Mouse (Mus musculus) neutrophil, adult 5-6 weeks (primary cell): Measurements from ENCODE around the gene Tnfrsf12a. TPM values are rescaled to one million over a fixed set of nuclear protein-coding genes. Genes with fewer than 3 reads are reported as not detected.

Source experiments
- ATAC-seq: fragments of 151-379, 151-347 bp; 2 replicates; pipeline ENCODE4 v1.8.0; 2017; ENCODE audit warnings: mild to moderate bottlenecking, moderate TSS enrichment; ENCODE audit not compliant: insufficient number of reproducible peaks, poor library complexity, low FRiP score, severe bottlenecking; ENCODE audit errors: extremely low read depth
- total RNA-seq: library from RNA; stranded (forward); fragments of 200-1000 nt; gene quantifications from 2 replicates; pipeline ENCODE4 v1.2.3, GENCODE M21; 2017

The Tnfrsf12a gene
- 10.5 and 13.4 TPM in 2 replicates for total RNA-seq

- ATAC-seq: peak; percentile 37; the same call in 1 of the 2 replicates
Measured at GRCm38 (mm10) chr17:23677236-23677679, at the start of gene Tnfrsf12a. TSS of gene Tnfrsf12a (minus strand) at chr17:23677468.

- no peak for ATAC-seq
Measured at GRCm38 (mm10) chr17:23726758-23727142, 49.5 kb upstream of the Tnfrsf12a start.

- ATAC-seq: peak; percentile 85
Measured at GRCm38 (mm10) chr17:23725999-23726757, 48.9 kb upstream of the Tnfrsf12a start, which contains the start of gene Pkmyt1. TSS of gene Pkmyt1 (plus strand) at chr17:23726336.

- ATAC-seq: no peak
Measured at GRCm38 (mm10) chr17:23725477-23725876, 48.2 kb upstream of the Tnfrsf12a start.

DNA sequence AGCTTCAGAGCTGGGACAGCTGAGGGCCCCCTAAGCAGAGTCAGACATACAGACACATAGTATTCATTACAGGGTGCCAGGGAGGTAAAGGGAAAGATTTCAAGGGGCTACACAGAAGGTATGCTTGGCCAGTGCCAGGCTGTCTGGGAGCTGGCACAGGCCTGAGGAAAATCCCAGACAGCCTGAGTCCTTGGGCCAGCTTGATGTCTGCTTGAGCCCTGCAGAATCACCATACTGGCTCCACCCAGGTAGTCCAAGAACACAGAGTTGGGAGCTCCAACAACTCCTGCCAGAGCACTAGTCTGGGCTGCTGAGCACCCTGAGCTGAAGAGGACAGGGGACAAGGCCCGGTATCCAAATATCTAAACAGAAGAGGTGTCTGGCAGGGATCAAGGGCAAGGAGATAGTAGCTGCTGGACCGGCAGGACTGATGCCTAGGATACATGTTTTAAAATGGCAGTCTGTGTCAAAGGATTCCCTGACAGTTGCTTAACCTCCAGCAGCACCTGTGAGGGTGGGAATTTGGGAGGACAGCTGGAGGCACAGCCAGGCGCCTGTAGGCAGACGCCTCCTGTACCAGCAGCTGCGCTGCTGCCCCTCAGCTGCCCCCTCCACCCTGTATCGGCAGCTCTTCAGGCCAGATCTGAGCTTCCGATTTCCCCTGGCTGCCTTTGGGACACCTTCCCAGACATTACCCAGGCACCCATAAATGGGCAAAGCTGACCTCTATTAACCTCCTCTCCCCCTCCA, 45.3 kb upstream of the Tnfrsf12a start, which contains the start of gene 1520401A03Rik:
Gene 1520401A03Rik, minus strand, starts transcription at position 408 of the 750 bp plus-strand sequence.
- ATAC-seq: no peak

GRCm38 (mm10) chr17:23721886-23722285, 44.6 kb upstream of the Tnfrsf12a start:
- no peak for ATAC-seq

DNA sequence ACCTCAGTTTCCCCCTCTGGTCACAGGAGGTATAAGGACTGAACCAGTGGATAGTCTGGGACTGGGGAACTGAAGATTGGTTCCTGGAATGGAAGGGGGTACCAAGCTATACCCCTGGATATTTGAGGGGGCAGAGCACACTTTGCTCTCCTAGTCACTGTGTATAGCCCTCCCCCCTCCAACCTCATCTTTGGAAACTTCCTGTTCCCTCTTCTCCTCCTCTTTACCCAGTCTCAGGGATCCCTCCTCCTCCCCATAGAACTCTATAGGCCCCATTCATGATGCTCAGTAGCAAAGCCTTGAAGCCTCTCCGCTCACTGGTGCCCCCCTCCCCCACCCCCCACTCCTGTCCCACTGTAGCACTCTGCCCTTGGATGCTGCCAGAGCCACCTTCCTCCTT, 42.2 kb upstream of the Tnfrsf12a start:
- ATAC-seq: no peak

- no peak for ATAC-seq
Measured at GRCm38 (mm10) chr17:23717003-23717402, 39.7 kb upstream of the Tnfrsf12a start.

- peak; percentile 75 for ATAC-seq
Measured at GRCm38 (mm10) chr17:23706212-23706611, 28.9 kb upstream of the Tnfrsf12a start.

DNA sequence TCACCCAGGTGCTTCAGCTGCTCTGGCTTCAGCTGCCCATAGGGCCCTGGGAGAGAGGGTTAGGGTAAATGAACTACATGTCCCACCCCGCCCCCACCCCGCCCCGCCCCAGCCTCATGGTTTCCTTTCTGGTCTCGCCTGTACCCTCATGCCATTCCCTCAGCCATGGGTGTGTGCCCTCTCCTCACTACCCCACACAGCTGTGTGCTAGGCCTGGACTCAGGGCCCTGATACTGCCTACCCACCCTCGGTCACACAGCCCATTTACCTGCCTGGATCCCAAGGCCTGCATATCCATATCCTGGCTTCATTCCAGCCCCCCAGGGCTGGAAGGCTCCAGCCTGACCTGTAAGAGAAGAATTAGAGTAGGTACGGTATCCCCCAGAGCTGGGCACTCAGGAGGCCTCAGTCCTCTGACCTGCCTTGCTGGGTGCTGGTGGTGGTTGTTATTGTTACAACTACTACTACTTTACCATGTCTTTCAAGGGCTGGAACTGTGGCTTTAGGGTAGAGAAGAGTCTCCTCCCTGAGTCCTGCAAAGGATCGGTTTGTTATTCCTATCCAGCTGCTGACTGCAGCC, 28.3 kb upstream of the Tnfrsf12a start:
- no peak for ATAC-seq

GRCm38 (mm10) chr17:23704741-23705140, 27.5 kb upstream of the Tnfrsf12a start:
- no peak for ATAC-seq

- no peak for ATAC-seq
Measured at GRCm38 (mm10) chr17:23703301-23703700, 26.0 kb upstream of the Tnfrsf12a start.

GRCm38 (mm10) chr17:23700079-23700478, 22.8 kb upstream of the Tnfrsf12a start:
- peak; percentile 87 for ATAC-seq

GRCm38 (mm10) chr17:23699131-23700077, 22.1 kb upstream of the Tnfrsf12a start:
- no peak for ATAC-seq

DNA sequence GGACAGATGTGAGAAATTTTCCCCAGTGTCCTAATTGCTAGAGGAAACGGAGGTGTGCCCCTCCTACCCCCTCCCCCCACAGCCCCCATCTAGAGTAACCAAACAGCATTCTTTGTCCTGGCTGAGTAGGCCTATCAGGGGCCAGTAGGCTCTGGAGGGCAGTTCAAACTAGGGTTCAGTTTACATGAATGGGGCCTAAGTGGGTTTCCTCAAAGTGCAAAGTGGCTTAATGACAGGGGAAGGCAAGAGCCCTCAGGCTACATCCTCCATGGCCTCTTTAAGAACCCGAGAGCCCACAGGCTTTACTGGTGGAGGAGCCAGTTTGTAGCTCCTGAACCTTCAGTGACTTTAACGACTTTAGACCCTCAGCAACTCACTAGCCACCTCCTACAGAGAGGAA, 18.5 kb upstream of the Tnfrsf12a start:
- no peak for ATAC-seq

- ATAC-seq: no peak
Measured at GRCm38 (mm10) chr17:23694491-23694890, 17.2 kb upstream of the Tnfrsf12a start.

DNA sequence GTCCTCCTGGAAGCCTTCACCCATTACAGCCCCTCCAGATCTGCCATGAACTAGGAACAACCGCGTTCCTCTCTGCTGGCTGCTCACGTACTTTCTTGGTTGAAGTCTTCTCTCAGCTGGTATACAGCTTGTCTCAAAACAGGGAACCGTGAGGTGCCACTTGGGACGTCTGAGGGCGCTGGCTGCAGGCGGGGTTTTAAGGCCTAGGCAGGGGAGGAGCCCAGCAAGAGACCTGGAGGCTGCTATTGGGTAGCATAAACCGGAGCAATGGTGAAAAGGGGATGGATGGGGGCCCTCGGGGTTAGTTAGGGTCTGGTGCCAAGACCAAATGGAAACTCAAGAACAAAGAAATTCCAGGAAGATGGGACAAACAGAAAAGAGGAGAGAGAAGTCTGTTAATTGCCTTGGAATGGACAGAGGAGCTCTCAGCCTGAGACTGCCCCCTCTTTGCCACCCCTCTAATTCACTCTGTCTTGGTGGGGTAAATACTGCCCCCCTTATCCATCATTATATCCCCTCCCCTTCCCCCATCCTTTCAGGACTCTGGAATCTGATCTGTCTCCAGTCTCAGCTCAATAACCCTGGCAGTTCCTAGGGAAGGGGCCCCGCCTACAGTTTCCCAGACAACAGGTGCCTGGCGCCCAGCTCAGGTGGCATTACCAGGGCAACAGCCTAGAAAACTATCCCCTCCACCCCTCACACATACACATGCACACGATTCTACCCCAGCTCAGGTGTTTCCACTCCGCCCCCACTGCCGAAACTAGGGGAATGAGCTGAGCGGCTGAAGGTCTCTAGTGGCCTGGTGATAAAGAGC, 6.8 kb upstream of the Tnfrsf12a start, which contains the start of gene Cldn9:
Gene Cldn9, minus strand, starts transcription at position 171 of the 817 bp plus-strand sequence.
- no peak for ATAC-seq

DNA sequence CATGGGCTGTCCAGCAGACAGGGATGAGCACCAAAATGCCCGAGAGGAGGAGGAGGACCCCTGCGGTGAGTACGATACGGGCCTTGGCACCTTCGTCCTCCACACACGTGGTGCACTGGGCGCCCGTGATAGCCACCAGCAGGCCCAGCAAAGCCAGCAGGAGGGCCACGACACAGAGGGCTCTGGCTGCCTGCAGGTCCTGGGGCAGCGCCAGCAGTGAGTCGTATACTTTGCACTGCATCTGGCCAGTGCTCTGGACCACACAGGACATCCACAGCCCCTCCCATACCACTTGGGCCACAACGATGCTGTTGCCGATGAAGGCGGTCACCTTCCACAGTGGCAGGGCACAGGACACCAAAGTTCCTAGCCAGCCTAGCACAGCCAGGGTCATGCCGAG, 6.0 kb upstream of the Tnfrsf12a start:
- no peak for ATAC-seq
